Mouse (Mus musculus): ENCODE measurements at regions not wholly inside any gene's neighbourhood (a gene's known extent, or its start where the extent isn't known, plus 50 kb on each side); places are given as distances from the start of the nearest gene placed in this dataset.
A peak's percentile ranks its signal among the peaks of the same experiment; 100 is the strongest.

DNA sequence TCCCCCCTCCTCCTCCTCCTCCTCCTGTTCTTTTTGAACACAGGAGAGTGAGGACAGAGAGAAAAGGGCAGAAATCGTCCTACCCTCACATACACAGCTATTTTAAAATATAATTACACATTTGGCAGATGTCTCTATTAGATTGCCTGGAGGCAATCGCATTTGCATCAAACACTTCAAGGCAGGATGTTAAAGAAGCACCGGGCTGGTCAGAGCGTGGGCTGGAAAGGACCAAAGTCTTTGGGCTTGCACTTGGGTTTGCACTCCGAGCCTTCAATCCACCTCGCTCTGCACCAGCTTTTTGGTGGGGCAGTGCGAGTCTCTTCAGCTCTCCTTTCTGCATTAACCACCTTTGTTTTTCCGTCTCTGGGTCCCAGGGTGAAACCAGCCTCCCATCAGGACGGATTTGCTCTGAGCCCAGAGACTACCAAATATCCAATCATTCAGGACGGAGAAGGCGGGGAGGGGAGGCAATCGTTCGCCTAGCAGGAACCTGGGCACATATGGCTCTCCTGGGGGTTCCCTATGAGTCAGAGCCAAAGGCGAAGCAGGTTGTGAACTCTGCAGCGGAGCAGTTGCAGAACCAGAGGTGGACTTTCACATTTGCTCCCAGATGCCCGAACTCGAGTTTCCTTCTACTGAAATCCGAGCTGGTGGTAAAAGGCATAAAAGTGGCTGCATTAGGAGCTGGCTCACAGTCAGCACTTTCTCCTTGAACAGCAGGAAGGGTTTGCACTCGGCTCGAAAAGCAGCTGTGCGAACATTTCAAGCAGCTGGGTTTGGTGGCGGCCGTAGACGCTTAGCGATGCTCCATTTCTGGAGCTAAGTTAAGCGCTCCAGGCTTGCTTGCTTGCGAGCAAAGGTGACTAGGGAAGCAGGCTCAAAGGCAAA is 58.1 kb upstream of the Cpm start:
- no peak for TF ChIP-seq CTCF (IDR thresholded peaks at IDR 0.05)
- TF ChIP-seq EP300 (IDR thresholded peaks at IDR 0.05) = no peak
- 1% methylated on average over 27 of the region's 27 CpGs for WGBS
- ATAC-seq (peak; percentile 60), DNase-seq (ENCODE audit: low spot score) (peak; percentile 76)
- Histone ChIP-seq H3K9ac (replicated peaks; ENCODE audit: low read depth) (peak overlapping the region; percentile 19; the same call in 1 of the 2 replicates), H3K4me1 (ENCODE audit: insufficient read depth, low read depth, low read length) (peaks cover 3% of the 10 kb centered on the region; the same call in 1 of the 2 replicates), H3K4me3 (ENCODE audit: low read depth, low read length) (peak overlapping the region; percentile 37), H3K27ac (ENCODE audit: low read length) (no peak overlapping the region), H3K36me3 (ENCODE audit: insufficient read depth, low read length) (no peaks in the 10 kb centered on the region), H3K4me2 (replicated peaks; ENCODE audit: low read depth, low read length) (peak overlapping the region; percentile 68), H3K9me3 (ENCODE audit: low read length) (no peaks in the 10 kb centered on the region), H3K27me3 (replicated peaks; ENCODE audit: insufficient read depth, low read length) (no peaks in the 10 kb centered on the region)

DNA sequence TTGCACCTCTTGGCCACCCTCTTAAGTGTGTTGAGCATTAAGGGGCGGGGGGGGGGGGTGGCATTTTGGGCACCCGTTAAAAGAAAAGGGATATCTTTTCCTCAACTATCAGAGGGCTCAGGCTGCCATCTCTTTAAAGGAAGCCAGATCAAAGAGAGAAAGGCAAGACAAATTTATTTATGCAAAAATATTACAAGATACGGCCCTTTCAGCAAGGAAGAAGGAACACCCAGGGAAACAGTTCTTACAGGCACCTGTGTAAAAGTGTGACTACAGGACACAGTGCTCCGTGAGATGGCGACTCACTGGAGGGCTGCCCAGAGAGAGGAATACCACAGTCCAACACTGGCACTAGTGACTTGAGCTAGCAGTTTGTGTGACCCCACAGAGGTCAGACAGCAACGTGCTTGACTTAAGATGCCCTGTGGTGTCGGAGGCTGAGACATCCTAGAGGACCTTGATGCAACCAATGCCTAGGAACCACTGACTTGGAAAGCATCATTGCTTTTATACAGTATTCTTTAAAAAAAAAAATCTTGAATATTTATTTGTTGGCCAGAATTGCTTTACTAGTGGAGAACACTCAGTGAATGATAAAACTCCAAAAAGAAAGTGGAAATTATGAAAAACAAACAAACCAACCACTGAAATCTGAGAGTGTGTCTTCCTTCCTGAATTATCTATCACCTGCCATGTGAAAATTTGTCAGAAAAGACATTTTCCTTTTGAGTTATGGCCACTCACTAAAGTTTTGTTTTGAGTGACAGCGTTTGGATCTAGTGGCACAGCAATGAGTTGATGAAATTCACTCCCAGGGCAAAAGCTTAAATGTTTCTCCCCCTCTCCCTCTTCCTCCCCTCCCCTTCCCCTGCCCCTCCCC is 59.0 kb upstream of the Cpm start:
- Histone ChIP-seq H3K27ac (ENCODE audit: low read length) (no peak overlapping the region), H3K36me3 (ENCODE audit: insufficient read depth, low read length) (no peaks in the 10 kb centered on the region), H3K4me3 (ENCODE audit: low read depth, low read length) (no peak overlapping the region), H3K4me2 (replicated peaks; ENCODE audit: low read depth, low read length) (no peak overlapping the region), H3K9ac (replicated peaks; ENCODE audit: low read depth) (no peak overlapping the region), H3K4me1 (ENCODE audit: insufficient read depth, low read depth, low read length) (peaks cover 3% of the 10 kb centered on the region; the same call in 1 of the 2 replicates), H3K27me3 (replicated peaks; ENCODE audit: insufficient read depth, low read length) (no peaks in the 10 kb centered on the region), H3K9me3 (ENCODE audit: low read length) (no peaks in the 10 kb centered on the region)
- 51% methylated on average over 8 of the region's 8 CpGs for WGBS
- DNase-seq (ENCODE audit: low spot score) = no peak
- ATAC-seq = no peak
- TF ChIP-seq EP300 (IDR thresholded peaks at IDR 0.05) (no peak), CTCF (IDR thresholded peaks at IDR 0.05) (no peak)

DNA sequence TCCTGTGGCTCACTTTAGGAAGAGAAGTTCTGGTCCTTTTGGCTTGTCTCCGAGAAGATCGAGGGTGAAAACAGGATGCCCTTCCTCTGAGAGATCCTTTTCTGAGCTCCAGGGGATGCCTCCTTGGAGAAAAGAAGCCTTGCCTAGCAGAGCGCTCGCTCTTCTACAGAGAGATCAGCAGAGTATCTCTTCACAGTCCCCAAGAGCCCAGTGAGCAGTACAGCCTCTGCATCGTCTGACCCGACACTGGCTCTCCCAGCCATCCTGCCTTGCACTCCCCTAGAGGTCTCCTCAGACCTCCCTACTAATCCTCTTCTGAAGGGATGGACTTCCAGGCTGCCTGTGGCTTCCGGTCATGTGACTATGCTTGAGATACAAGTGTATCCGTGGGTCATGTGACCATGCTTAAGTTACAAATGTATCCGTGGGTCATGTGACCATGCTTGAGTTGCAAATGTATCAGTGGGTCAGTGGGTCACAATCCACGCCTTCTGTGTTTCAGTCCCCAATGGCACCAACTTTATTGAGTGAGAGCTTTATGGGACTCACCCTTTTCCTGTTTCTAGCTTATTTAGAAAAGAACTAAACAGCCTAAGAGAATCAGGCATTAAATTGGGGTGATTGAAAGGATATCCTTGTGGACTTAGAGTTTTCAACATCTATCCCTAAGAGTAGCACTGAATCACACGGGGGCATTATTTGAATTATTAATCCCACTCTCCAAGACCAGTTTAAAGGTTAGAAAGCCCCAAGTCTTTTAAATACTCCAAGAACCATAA is 59.8 kb upstream of the Cpm start:
- Histone ChIP-seq H3K36me3 (ENCODE audit: insufficient read depth, low read length) (no peaks in the 10 kb centered on the region), H3K27ac (ENCODE audit: low read length) (no peak overlapping the region), H3K4me2 (replicated peaks; ENCODE audit: low read depth, low read length) (no peak overlapping the region), H3K9me3 (ENCODE audit: low read length) (no peaks in the 10 kb centered on the region), H3K4me1 (ENCODE audit: insufficient read depth, low read depth, low read length) (peaks cover 3% of the 10 kb centered on the region; the same call in 1 of the 2 replicates), H3K4me3 (ENCODE audit: low read depth, low read length) (no peak overlapping the region), H3K9ac (replicated peaks; ENCODE audit: low read depth) (no peak overlapping the region), H3K27me3 (replicated peaks; ENCODE audit: insufficient read depth, low read length) (no peaks in the 10 kb centered on the region)
- DNase-seq (ENCODE audit: low spot score) = no peak
- no peak for ATAC-seq
- WGBS = 78% methylated on average over 11 of the region's 11 CpGs
- TF ChIP-seq CTCF (IDR thresholded peaks at IDR 0.05) = no peak
- no peak for TF ChIP-seq EP300 (IDR thresholded peaks at IDR 0.05)

DNA sequence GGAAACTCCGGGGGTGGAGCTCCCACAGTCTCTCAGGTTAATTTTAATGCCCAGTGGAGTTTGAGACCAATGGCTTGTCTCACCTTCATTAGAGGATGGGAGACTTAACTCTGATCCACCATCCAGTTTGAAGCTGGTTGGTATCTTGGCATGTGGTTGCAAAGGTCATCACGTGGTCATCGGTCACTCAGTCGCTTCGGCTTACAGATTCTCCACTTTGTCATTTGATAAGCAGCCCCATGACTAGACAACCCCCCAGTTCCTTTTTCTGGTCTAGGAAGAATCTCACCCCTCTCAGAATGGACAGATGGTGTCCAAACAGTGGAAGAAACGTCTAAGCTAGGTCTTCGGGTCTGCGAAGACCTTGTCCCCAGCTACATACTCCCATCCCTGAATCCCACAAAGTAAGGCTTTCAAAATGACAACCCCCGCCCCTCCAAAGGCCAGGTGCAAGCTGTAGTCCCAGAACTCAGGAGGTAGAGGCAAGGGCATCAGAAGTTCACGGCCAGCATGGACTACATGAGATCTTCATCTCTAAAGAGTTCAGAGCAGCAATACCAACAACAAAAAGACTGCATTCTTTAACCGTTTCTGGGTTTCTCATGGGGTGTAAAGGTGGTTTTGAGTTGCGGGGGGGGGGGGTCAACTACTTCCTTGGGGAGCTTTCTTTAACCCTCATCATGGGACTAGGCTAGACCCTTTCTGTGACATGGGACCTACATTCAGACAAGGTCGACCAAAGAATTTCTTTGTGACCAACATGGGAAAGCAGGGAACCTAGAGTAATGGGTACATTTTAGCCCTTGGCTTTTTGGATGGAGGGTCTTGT is 60.6 kb upstream of the Cpm start:
- 92% methylated on average over 13 of the region's 13 CpGs for WGBS
- Histone ChIP-seq H3K9ac (replicated peaks; ENCODE audit: low read depth) (no peak overlapping the region), H3K4me2 (replicated peaks; ENCODE audit: low read depth, low read length) (no peak overlapping the region), H3K4me3 (ENCODE audit: low read depth, low read length) (no peak overlapping the region), H3K36me3 (ENCODE audit: insufficient read depth, low read length) (no peaks in the 10 kb centered on the region), H3K9me3 (ENCODE audit: low read length) (no peaks in the 10 kb centered on the region), H3K4me1 (ENCODE audit: insufficient read depth, low read depth, low read length) (peaks cover 3% of the 10 kb centered on the region; the same call in 1 of the 2 replicates), H3K27me3 (replicated peaks; ENCODE audit: insufficient read depth, low read length) (no peaks in the 10 kb centered on the region), H3K27ac (ENCODE audit: low read length) (no peak overlapping the region)
- no peak for ATAC-seq
- TF ChIP-seq EP300 (IDR thresholded peaks at IDR 0.05) (no peak), CTCF (IDR thresholded peaks at IDR 0.05) (no peak)
- DNase-seq (ENCODE audit: low spot score) = no peak

DNA sequence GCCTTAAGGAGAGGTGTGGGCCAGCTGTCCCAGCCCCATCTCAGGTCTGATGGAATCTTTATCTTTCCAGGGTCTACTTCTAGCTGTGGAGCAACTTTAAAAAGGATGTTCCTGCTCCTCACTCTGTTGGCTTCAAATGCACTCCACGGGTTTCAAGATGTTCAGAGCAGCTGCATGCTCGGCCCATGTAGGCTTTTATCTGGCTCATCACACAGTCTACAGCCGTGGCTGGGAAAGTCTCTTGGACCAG is 61.2 kb upstream of the Cpm start:
- Histone ChIP-seq H3K4me1 (ENCODE audit: insufficient read depth, low read depth, low read length) (peaks cover 3% of the 10 kb centered on the region; the same call in 1 of the 2 replicates), H3K27me3 (replicated peaks; ENCODE audit: insufficient read depth, low read length) (no peaks in the 10 kb centered on the region), H3K9ac (replicated peaks; ENCODE audit: low read depth) (no peak overlapping the region), H3K9me3 (ENCODE audit: low read length) (no peaks in the 10 kb centered on the region), H3K36me3 (ENCODE audit: insufficient read depth, low read length) (no peaks in the 10 kb centered on the region), H3K27ac (ENCODE audit: low read length) (no peak overlapping the region), H3K4me3 (ENCODE audit: low read depth, low read length) (no peak overlapping the region), H3K4me2 (replicated peaks; ENCODE audit: low read depth, low read length) (no peak overlapping the region)
- DNase-seq (ENCODE audit: low spot score) (no peak), ATAC-seq (no peak)
- TF ChIP-seq CTCF (IDR thresholded peaks at IDR 0.05) = no peak
- TF ChIP-seq EP300 (IDR thresholded peaks at IDR 0.05) = no peak
- WGBS = 87% methylated on average over 3 of the region's 3 CpGs

All from lung, postnatal 0 days (tissue).